Mouse (Mus musculus) intestine, postnatal 0 days (tissue): ENCODE measurements around the gene Acss2. TPM values are rescaled to one million over a fixed set of nuclear protein-coding genes. Genes with fewer than 3 reads are reported as not detected.
A peak's percentile ranks its signal among the peaks of the same experiment; 100 is the strongest.

ENCODE experiments used
- ATAC-seq: fragments of 200-750 bp; cut with Nextera tagmentation; 2 replicates; pipeline ENCODE4 v1.8.0; 2017; ENCODE audit warnings: mild to moderate bottlenecking, moderate TSS enrichment, moderate library complexity
- H3K27ac ChIP-seq: fragments of 300-500 bp; sonication (generic); 2 replicates; pipeline ENCODE4 v1.5.1; 2014; ENCODE audit warnings: mild to moderate bottlenecking, low read depth, low read length, moderate library complexity
- H3K27me3 ChIP-seq: fragments of 300-500 bp; sonication (generic); replicated peaks from 2 replicates; pipeline ENCODE4 v1.6.1; 2014; ENCODE audit warnings: low read length, mixed read lengths; ENCODE audit not compliant: control insufficient read depth, insufficient read depth
- H3K36me3 ChIP-seq: fragments of 300-500 bp; sonication (generic); 2 replicates; pipeline ENCODE4 v1.6.1; 2014; ENCODE audit warnings: mild to moderate bottlenecking, moderate library complexity; ENCODE audit not compliant: control insufficient read depth, insufficient read depth
- H3K4me1 ChIP-seq: fragments of 300-500 bp; sonication (generic); replicated peaks from 2 replicates; pipeline ENCODE4 v1.6.1; 2014; ENCODE audit warnings: antibody characterized with exemption, low read length, mixed read lengths; ENCODE audit not compliant: control insufficient read depth, insufficient read depth
- H3K4me2 ChIP-seq: fragments of 300-500 bp; sonication (generic); replicated peaks from 2 replicates; pipeline ENCODE4 v1.6.1; 2014; ENCODE audit warnings: low read depth, mild to moderate bottlenecking, moderate library complexity
- H3K4me3 ChIP-seq: fragments of 300-500 bp; sonication (generic); 2 replicates; pipeline ENCODE4 v1.5.1; 2014; ENCODE audit warnings: low read depth, low read length
- H3K9ac ChIP-seq: fragments of 300-500 bp; sonication (generic); 2 replicates; pipeline ENCODE4 v1.6.1; 2014; ENCODE audit warnings: mild to moderate bottlenecking, low read depth, low read length
- H3K9me3 ChIP-seq: fragments of 300-500 bp; sonication (generic); 2 replicates; pipeline ENCODE4 v1.6.1; 2016; ENCODE audit warnings: mixed run types; ENCODE audit not compliant: control insufficient read depth
- CTCF ChIP-seq: sonication (generic); IDR thresholded peaks from 2 replicates; pipeline ENCODE4 v1.5.1; 2016; ENCODE audit warnings: low read depth, mild to moderate bottlenecking, control low read depth, antibody characterized with exemption, moderate library complexity
- WGBS: fragments of 180-500 bp; shearing (Covaris S2); extraction: QIAGEN DNeasy Blood & Tissue Kit; methylation state at CpG from one replicate; pipeline ENCODE4 v1.1.7; 2014; 5-methylcytosine and 5-hydroxymethylcytosine counted together
- polyA plus RNA-seq: library from polyadenylated mRNA; unstranded; fragments of >200 nt; fragmentation: Nextera tagmentation; extraction: Ambion mirVana; gene quantifications from 2 replicates; pipeline ENCODE4 v1.2.1, GENCODE M21; 2015

Gene Acss2
- polyA plus RNA-seq, 1 experiment from 2014 or later: 8.4 TPM

- ATAC-seq: no peak
- Histone ChIP-seq H3K4me3 (no peak overlapping the region), H3K4me2 (no peak overlapping the region), H3K9ac (no peak overlapping the region), H3K36me3 (peaks cover 26% of the 10 kb centered on the region), H3K9me3 (no peaks in the 10 kb centered on the region), H3K4me1 (no peaks in the 10 kb centered on the region), H3K27ac (no peak overlapping the region), H3K27me3 (no peaks in the 10 kb centered on the region)
- TF ChIP-seq CTCF: no peak
- WGBS: 70% methylated on average over 4 of the region's 4 CpGs
Measured at GRCm38 (mm10) chr2:155582384-155582995, 64.7 kb downstream of the Acss2 start.

- Histone ChIP-seq H3K4me3 (no peak overlapping the region), H3K36me3 (peaks cover 21% of the 10 kb centered on the region), H3K27me3 (no peaks in the 10 kb centered on the region), H3K9me3 (no peaks in the 10 kb centered on the region), H3K9ac (no peak overlapping the region), H3K27ac (no peak overlapping the region), H3K4me2 (no peak overlapping the region), H3K4me1 (no peaks in the 10 kb centered on the region)
- 81% methylated on average over 5 of the region's 5 CpGs for WGBS
- no peak for TF ChIP-seq CTCF
- ATAC-seq: no peak
Measured at GRCm38 (mm10) chr2:155582996-155583395, 65.2 kb downstream of the Acss2 start.

GRCm38 (mm10) chr2:155583927-155584530 is 66.3 kb downstream of the Acss2 start:
- Histone ChIP-seq H3K36me3 (peaks cover 17% of the 10 kb centered on the region; the same call in 1 of the 2 replicates), H3K27ac (no peak overlapping the region), H3K27me3 (no peaks in the 10 kb centered on the region), H3K9me3 (no peaks in the 10 kb centered on the region), H3K9ac (no peak overlapping the region), H3K4me2 (no peak overlapping the region), H3K4me1 (no peaks in the 10 kb centered on the region), H3K4me3 (no peak overlapping the region)
- TF ChIP-seq CTCF: peak; percentile 95
- no peak; the same call in 1 of the 2 replicates for ATAC-seq
- 48% methylated on average over 5 of the region's 5 CpGs for WGBS

- Histone ChIP-seq H3K36me3 (peaks cover 14% of the 10 kb centered on the region; the same call in 1 of the 2 replicates), H3K9ac (no peak overlapping the region), H3K9me3 (no peaks in the 10 kb centered on the region), H3K4me3 (no peak overlapping the region), H3K27ac (no peak overlapping the region), H3K27me3 (no peaks in the 10 kb centered on the region), H3K4me1 (no peaks in the 10 kb centered on the region), H3K4me2 (no peak overlapping the region)
- 80% methylated on average over 9 of the region's 9 CpGs for WGBS
- no peak for ATAC-seq
- no peak for TF ChIP-seq CTCF
Measured at GRCm38 (mm10) chr2:155585082-155585481, 67.3 kb downstream of the Acss2 start.

- 48% methylated on average over 10 of the region's 10 CpGs for WGBS
- no peak for TF ChIP-seq CTCF
- peaks cover 10% of the 10 kb centered on the region; the same call in 1 of the 2 replicates for H3K36me3 ChIP-seq
- no peaks in the 10 kb centered on the region for H3K27me3 ChIP-seq
- H3K4me3 ChIP-seq: no peak overlapping the region
- no peaks in the 10 kb centered on the region for H3K4me1 ChIP-seq
- H3K9ac ChIP-seq: no peak overlapping the region
- no peak overlapping the region for H3K27ac ChIP-seq
- peak; percentile 52 for ATAC-seq
- no peaks in the 10 kb centered on the region for H3K9me3 ChIP-seq
- H3K4me2 ChIP-seq: no peak overlapping the region
Measured at GRCm38 (mm10) chr2:155585486-155585885, 67.7 kb downstream of the Acss2 start.

- Histone ChIP-seq H3K4me3 (no peak overlapping the region), H3K27ac (no peak overlapping the region), H3K9me3 (no peaks in the 10 kb centered on the region), H3K9ac (no peak overlapping the region), H3K36me3 (no peaks in the 10 kb centered on the region; the same call in 1 of the 2 replicates), H3K4me2 (no peak overlapping the region), H3K27me3 (no peaks in the 10 kb centered on the region), H3K4me1 (no peaks in the 10 kb centered on the region)
- no peak for ATAC-seq
- TF ChIP-seq CTCF: no peak
- 63% methylated on average over 3 of the region's 3 CpGs for WGBS
Measured at GRCm38 (mm10) chr2:155588136-155588535, 70.4 kb downstream of the Acss2 start.
